Mouse (Mus musculus) c-Kit-positive CD71-negative TER-119-negative erythroid progenitor cells, embryonic 14.5 days (primary cell): ENCODE data around the gene Klhl26.

Experiments
- DNase-seq: peaks from one replicate; pipeline ENCODE4 v3.0.0-alpha.2; 2013; ENCODE audit warnings: low read depth

Gene Klhl26

DNA sequence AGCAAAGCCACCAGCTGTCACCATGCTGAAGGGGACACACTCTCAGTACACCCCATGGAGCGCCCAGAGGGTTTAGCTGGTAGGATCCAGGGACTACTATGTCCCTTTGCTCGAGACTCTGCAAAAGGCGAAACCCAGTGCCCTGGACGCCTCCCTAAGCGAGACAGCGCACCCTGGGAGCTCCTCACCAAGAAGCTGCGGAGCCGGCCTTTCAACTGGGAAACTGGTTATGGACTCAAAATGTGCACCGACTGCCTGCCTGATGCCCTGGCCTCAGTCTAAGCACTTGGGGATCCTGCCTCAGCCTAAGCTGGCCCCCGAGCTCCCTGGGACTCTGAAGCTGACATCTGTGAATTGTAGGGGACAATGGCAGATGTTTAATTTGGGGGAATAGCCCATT, 67.7 kb downstream of the Klhl26 start:
- DNase-seq: no peak

DNA sequence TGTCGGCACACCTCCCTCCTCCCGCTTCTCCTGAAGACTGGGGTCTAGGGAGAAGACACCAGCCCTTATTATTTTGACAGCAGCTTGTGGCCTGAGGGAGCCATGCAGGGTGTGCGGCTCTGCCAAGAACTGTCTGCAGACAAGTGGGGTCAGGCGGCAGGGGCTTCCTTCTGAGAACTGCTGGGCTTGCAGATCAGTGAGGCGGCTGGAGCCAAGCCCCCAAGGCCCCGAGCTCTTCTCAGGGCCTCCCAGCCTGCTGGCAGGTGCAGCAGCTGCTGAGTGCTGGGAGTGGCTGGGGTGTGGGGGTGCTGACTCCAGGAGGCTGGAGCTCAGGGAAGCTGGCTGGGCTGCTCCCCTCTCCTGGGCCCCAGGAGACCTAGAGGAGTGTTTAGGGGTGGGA, 68.5 kb downstream of the Klhl26 start:
- no peak for DNase-seq

DNA sequence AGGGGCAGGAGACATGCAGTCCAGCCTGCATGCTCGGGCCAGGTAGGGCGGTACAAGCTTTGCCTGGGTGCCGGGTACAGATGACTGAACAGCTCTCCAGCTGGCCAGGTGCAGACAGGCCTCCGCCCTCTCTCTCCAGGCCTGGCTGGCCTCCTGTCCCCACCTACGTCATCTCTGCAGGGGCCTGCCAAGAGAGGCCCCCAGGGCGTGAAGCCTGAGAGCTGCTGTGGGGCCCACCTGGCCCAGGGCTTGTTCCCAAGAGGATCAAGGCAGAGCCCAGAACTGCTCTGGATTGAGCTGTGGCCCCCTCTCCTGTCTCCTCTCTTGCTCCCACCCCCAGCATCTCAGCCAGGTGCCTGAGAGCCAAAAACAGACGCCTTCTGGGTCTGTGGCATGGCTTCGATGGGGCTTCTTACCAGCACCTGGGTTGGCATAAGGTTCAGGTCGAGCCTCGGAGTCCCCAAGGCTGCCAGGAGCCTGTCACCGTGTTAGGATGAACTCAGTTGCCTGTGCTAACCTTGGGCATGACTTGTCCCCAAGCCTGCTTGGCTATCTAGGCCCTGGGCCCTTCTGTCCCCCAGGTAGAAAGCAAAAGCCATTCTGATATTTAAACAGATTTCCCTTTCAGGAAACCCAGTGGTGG, 70.2 kb downstream of the Klhl26 start:
- no peak for DNase-seq

DNA sequence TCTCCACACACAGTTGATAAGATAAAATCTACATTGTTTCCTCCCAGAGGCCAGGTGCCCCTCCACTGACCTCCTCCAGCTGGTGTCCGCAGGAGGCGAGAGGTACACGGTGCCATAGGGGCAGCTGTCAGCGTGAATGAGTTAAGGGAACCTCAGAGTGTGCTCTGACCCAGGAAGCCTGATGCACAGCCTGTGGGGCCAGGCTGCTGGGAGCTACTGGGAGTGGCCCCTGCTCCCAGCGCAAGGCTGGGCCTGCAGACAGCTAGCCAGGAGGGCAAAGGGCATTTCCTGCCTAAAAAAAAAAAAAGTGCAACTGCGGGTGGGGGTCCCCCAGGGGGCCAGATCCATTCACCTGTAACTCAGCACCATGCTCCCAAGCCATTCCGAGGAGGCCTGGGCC, 71.6 kb downstream of the Klhl26 start:
- DNase-seq: no peak

DNA sequence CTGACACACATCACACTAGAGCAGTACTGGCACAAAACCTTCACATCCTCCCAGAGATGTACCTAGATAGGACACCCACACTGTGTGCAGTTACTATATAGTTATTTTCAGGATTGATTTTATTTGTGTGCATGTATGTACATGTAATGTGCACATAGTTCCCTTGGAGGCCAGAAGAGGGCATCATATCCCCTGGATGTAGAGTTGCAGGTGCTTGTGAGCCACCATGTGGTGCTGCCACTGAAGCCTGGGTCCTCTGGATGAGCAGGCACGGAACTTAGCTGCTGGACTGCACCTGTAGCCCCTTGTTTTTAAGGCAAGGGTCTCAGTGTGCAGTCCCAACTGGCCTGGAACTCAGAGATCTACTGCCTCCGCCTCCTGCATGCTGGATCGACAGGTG, 72.6 kb downstream of the Klhl26 start:
- DNase-seq: no peak
